ENCODE assay signal across 8 mouse cellular contexts in genomic region chr6:29853900-29854390, GRCm38 (mm10).
DNase-seq lines count a peak whose midpoint lies in the region; ATAC-seq and TF ChIP-seq lines count a peak whose summit lies in the region.

No protein-coding gene starts in this region.

- TF ChIP-seq CTCF in lung, embryonic 14.5 days (IDR thresholded peaks at IDR 0.05; ENCODE audit: low read depth), result no peak

- H3K4me2 ChIP-seq in lung, embryonic 14.5 days, result peak overlapping the region; percentile 52; the same call in 1 of the 2 replicates
- H3K4me2 ChIP-seq in limb, embryonic 15.5 days, result peak overlapping the region; percentile 43; the same call in 1 of the 2 replicates

- no peaks in the 10 kb centered on the region for H3K9me3 ChIP-seq in heart, embryonic 10.5 days
- H3K9me3 ChIP-seq in lung, embryonic 14.5 days (ENCODE audit: low read depth, low read length), result no peaks in the 10 kb centered on the region
- no peaks in the 10 kb centered on the region for H3K9me3 ChIP-seq in limb, embryonic 15.5 days

- intact Hi-C loops in heart, postnatal 36 days (cut with DNase I), result loop anchor here (1.0 to 5.0 kb wide), 4 partner anchors 93 to 503 kb away; no protein-coding TSS in a partner anchor

- peak overlapping the region; percentile 25; the same call in 1 of the 2 replicates for H3K9ac ChIP-seq in lung, embryonic 14.5 days
- no peak overlapping the region for H3K9ac ChIP-seq in limb, embryonic 15.5 days

- no peak for DNase-seq in heart, embryonic 10.5 days (ENCODE audit: low spot score)
- no peak for DNase-seq in heart, postnatal 36 days
- DNase-seq in lung, embryonic 14.5 days, result no peak
- DNase-seq in lung, postnatal 10 days, result no peak
- peak; percentile 54 to 65 for DNase-seq in cerebellum, postnatal 25 days
- no peak for DNase-seq in natural killer cell, adult 2 months (ENCODE audit: low spot score in 2 of 2)
- no peak for DNase-seq in gastrocnemius, postnatal 25 days

- H3K36me3 ChIP-seq in heart, embryonic 10.5 days, result no peaks in the 10 kb centered on the region
- H3K36me3 ChIP-seq in lung, embryonic 14.5 days (ENCODE audit: insufficient read depth), result no peaks in the 10 kb centered on the region
- no peaks in the 10 kb centered on the region for H3K36me3 ChIP-seq in limb, embryonic 15.5 days

- WGBS in heart, embryonic 10.5 days, result 76% methylated on average over 6 of the region's 6 CpGs
- WGBS in lung, embryonic 14.5 days, result 77% methylated on average over 6 of the region's 6 CpGs
- WGBS in limb, embryonic 15.5 days, result 86% methylated on average over 6 of the region's 6 CpGs

- no peak overlapping the region; the same call in 1 of the 2 replicates for H3K4me3 ChIP-seq in heart, embryonic 10.5 days
- H3K4me3 ChIP-seq in lung, embryonic 14.5 days (ENCODE audit: low read depth, low read length), result no peak overlapping the region; the same call in 1 of the 2 replicates
- no peak overlapping the region for H3K4me3 ChIP-seq in limb, embryonic 15.5 days

- H3K27ac ChIP-seq in heart, embryonic 10.5 days, result peak overlapping the region; percentile 74
- no peak overlapping the region for H3K27ac ChIP-seq in lung, embryonic 14.5 days (ENCODE audit: low read depth)
- no peak overlapping the region for H3K27ac ChIP-seq in limb, embryonic 15.5 days

- no peak for ATAC-seq in lung, embryonic 14.5 days (ENCODE audit: insufficient read depth)
- 0 out of 2 replicates have a peak, but pooled peaks have one; percentile 24 for ATAC-seq in limb, embryonic 15.5 days (ENCODE audit: insufficient number of reproducible peaks, low FRiP score, low TSS enrichment, low read depth)

- H3K4me1 ChIP-seq in heart, embryonic 10.5 days, result peaks cover 38% of the 10 kb centered on the region
- 0 out of 2 replicates have a peak, but pooled peaks cover 3% of the 10 kb centered on the region for H3K4me1 ChIP-seq in lung, embryonic 14.5 days (ENCODE audit: insufficient read depth)
- H3K4me1 ChIP-seq in limb, embryonic 15.5 days, result peaks cover 5% of the 10 kb centered on the region; the same call in 1 of the 2 replicates

- H3K27me3 ChIP-seq in heart, embryonic 10.5 days (ENCODE audit: insufficient read depth, poor library complexity, severe bottlenecking), result no peaks in the 10 kb centered on the region
- H3K27me3 ChIP-seq in lung, embryonic 14.5 days (ENCODE audit: insufficient read depth, low read length), result no peaks in the 10 kb centered on the region
- H3K27me3 ChIP-seq in limb, embryonic 15.5 days, result no peaks in the 10 kb centered on the region

Comparison
In these comparisons a context has a peak if more than half of its experiments do, and no peak if none do; other contexts are left out.
1. DNase-seq: peak in cerebellum, postnatal 25 days (2 of 2); none in heart, embryonic 10.5 days (single experiment), heart, postnatal 36 days (0 of 2), lung, embryonic 14.5 days (single experiment), lung, postnatal 10 days (single experiment), natural killer cell, adult 2 months (0 of 2) and gastrocnemius, postnatal 25 days (single experiment).